Mouse (Mus musculus): ENCODE measurements around the gene Shisa5. TPM values are rescaled to one million over a fixed set of nuclear protein-coding genes. Genes with fewer than 3 reads are reported as not detected.

Gene Shisa5
- total RNA-seq, 1 experiment: 44.0 TPM

- H3K9ac ChIP-seq (ENCODE audit: insufficient read depth, low read depth, low read length, poor library complexity, severe bottlenecking): no peak overlapping the region
- no peaks in the 10 kb centered on the region for H3K36me3 ChIP-seq (ENCODE audit: control insufficient read depth, insufficient read depth, low read length, poor library complexity, severe bottlenecking)
- TF ChIP-seq CHD2 (IDR thresholded peaks at IDR 0.05; ENCODE audit: low read depth, low read length) (no peak), HCFC1 (IDR thresholded peaks at IDR 0.05; ENCODE audit: borderline replicate concordance, insufficient read depth, low read length) (no peak), ZC3H11A (IDR thresholded peaks at IDR 0.05; ENCODE audit: borderline replicate concordance, low read depth, low read length) (no peak), MAFK (IDR thresholded peaks at IDR 0.05; ENCODE audit: insufficient read depth, low read depth, low read length) (no peak), ZNF384 (IDR thresholded peaks at IDR 0.05; ENCODE audit: low read depth, low read length) (no peak)
- no peak overlapping the region for H3K27ac ChIP-seq (ENCODE audit: insufficient read depth, low read depth, low read length, poor library complexity, severe bottlenecking)
- DNase-seq (ENCODE audit: low read depth, low spot score): no peak
- H3K9me3 ChIP-seq (ENCODE audit: control insufficient read depth, insufficient read depth, low read depth, low read length): no peaks in the 10 kb centered on the region
- H3K4me1 ChIP-seq (ENCODE audit: control insufficient read depth in 2 of 2, insufficient read depth in 2 of 2, low read length in 2 of 2, poor library complexity in 1 of 2): peaks cover 0 to 4% of the 10 kb centered on the region in 2 experiments; a peak in 2 of 4 replicates
- in situ Hi-C loops (cut with MboI; ENCODE audit: low sequenced_read_pairs in 2 of 2, unreplicated experiment in 2 of 2): no loop called here
- H3K4me3 ChIP-seq (ENCODE audit: insufficient read depth in 1 of 2, low read depth in 1 of 2, low read length in 2 of 2, poor library complexity in 1 of 2, severe bottlenecking in 1 of 2): no peak overlapping the region
Measured at GRCm38 (mm10) chr9:108999167-108999526, 39.2 kb upstream of the Shisa5 start.

- Histone ChIP-seq H3K4me3 (ENCODE audit: insufficient read depth in 1 of 2, low read depth in 1 of 2, low read length in 2 of 2, poor library complexity in 1 of 2, severe bottlenecking in 1 of 2) (no peak overlapping the region), H3K36me3 (ENCODE audit: control insufficient read depth, insufficient read depth, low read length, poor library complexity, severe bottlenecking) (no peaks in the 10 kb centered on the region), H3K4me1 (ENCODE audit: control insufficient read depth in 2 of 2, insufficient read depth in 2 of 2, low read length in 2 of 2, poor library complexity in 1 of 2) (peaks cover 0 to 6% of the 10 kb centered on the region in 2 experiments; a peak in 2 of 4 replicates), H3K9me3 (ENCODE audit: control insufficient read depth, insufficient read depth, low read depth, low read length) (no peaks in the 10 kb centered on the region), H3K27ac (ENCODE audit: insufficient read depth, low read depth, low read length, poor library complexity, severe bottlenecking) (no peak overlapping the region), H3K9ac (ENCODE audit: insufficient read depth, low read depth, low read length, poor library complexity, severe bottlenecking) (no peak overlapping the region)
- in situ Hi-C loops (cut with MboI; ENCODE audit: low sequenced_read_pairs in 2 of 2, unreplicated experiment in 2 of 2): loop anchor here in 1 of 2 experiments (10.0 kb wide), 1 partner anchor 124 kb away; no protein-coding TSS in a partner anchor
- TF ChIP-seq ZC3H11A (IDR thresholded peaks at IDR 0.05; ENCODE audit: borderline replicate concordance, low read depth, low read length): peak; percentile 85
- no peak for TF ChIP-seq ZNF384 (IDR thresholded peaks at IDR 0.05; ENCODE audit: low read depth, low read length)
- no peak for TF ChIP-seq HCFC1 (IDR thresholded peaks at IDR 0.05; ENCODE audit: borderline replicate concordance, insufficient read depth, low read length)
- peak; percentile 56 for DNase-seq (ENCODE audit: low read depth, low spot score)
Measured at GRCm38 (mm10) chr9:109000726-109001125, 37.6 kb upstream of the Shisa5 start.

DNA sequence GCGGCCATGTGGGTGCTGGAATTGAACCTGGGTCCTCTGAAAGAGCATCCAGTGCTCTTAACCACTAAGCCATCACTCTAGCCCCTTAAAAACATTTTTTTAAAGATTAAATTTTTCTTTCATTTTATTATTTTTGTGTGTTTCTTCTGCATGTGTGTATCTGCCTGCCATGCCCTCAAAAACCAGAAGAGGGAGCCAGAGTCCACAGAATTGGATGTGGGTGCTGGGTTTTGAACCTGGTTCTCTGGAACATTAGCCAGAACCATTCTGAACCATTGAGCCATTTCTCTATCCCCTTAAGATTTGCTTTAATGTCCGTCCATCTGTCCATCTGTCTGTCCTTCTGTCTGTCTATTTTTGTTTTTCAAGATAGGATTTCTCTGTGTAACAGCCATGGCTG is 35.2 kb upstream of the Shisa5 start:
- no peaks in the 10 kb centered on the region for H3K36me3 ChIP-seq (ENCODE audit: control insufficient read depth, insufficient read depth, low read length, poor library complexity, severe bottlenecking)
- in situ Hi-C loops (cut with MboI; ENCODE audit: low sequenced_read_pairs in 2 of 2, unreplicated experiment in 2 of 2): loop anchor here in 1 of 2 experiments (10.0 kb wide), 1 partner anchor 122 kb away; no protein-coding TSS in a partner anchor
- H3K27ac ChIP-seq (ENCODE audit: insufficient read depth, low read depth, low read length, poor library complexity, severe bottlenecking): no peak overlapping the region
- TF ChIP-seq CHD2 (IDR thresholded peaks at IDR 0.05; ENCODE audit: low read depth, low read length): no peak
- TF ChIP-seq MAFK (IDR thresholded peaks at IDR 0.05; ENCODE audit: insufficient read depth, low read depth, low read length): no peak
- TF ChIP-seq ZNF384 (IDR thresholded peaks at IDR 0.05; ENCODE audit: low read depth, low read length): no peak
- no peak for TF ChIP-seq HCFC1 (IDR thresholded peaks at IDR 0.05; ENCODE audit: borderline replicate concordance, insufficient read depth, low read length)
- TF ChIP-seq ZC3H11A (IDR thresholded peaks at IDR 0.05; ENCODE audit: borderline replicate concordance, low read depth, low read length): peak; percentile 80
- H3K4me3 ChIP-seq (ENCODE audit: insufficient read depth in 1 of 2, low read depth in 1 of 2, low read length in 2 of 2, poor library complexity in 1 of 2, severe bottlenecking in 1 of 2): no peak overlapping the region
- no peak for DNase-seq (ENCODE audit: low read depth, low spot score)
- H3K9ac ChIP-seq (ENCODE audit: insufficient read depth, low read depth, low read length, poor library complexity, severe bottlenecking): no peak overlapping the region
- no peaks in the 10 kb centered on the region for H3K9me3 ChIP-seq (ENCODE audit: control insufficient read depth, insufficient read depth, low read depth, low read length)
- H3K4me1 ChIP-seq (ENCODE audit: control insufficient read depth in 2 of 2, insufficient read depth in 2 of 2, low read length in 2 of 2, poor library complexity in 1 of 2): peaks cover 0 to 8% of the 10 kb centered on the region in 2 experiments; a peak in 2 of 4 replicates

- no peak for DNase-seq (ENCODE audit: low read depth, low spot score)
- Histone ChIP-seq H3K9me3 (ENCODE audit: control insufficient read depth, insufficient read depth, low read depth, low read length) (no peaks in the 10 kb centered on the region), H3K4me1 (ENCODE audit: control insufficient read depth in 2 of 2, insufficient read depth in 2 of 2, low read length in 2 of 2, poor library complexity in 1 of 2) (peaks cover 0 to 4% of the 10 kb centered on the region in 2 experiments; a peak in 1 of 4 replicates), H3K27ac (ENCODE audit: insufficient read depth, low read depth, low read length, poor library complexity, severe bottlenecking) (no peak overlapping the region), H3K36me3 (ENCODE audit: control insufficient read depth, insufficient read depth, low read length, poor library complexity, severe bottlenecking) (no peaks in the 10 kb centered on the region), H3K9ac (ENCODE audit: insufficient read depth, low read depth, low read length, poor library complexity, severe bottlenecking) (no peak overlapping the region), H3K4me3 (ENCODE audit: insufficient read depth in 1 of 2, low read depth in 1 of 2, low read length in 2 of 2, poor library complexity in 1 of 2, severe bottlenecking in 1 of 2) (no peak overlapping the region)
- TF ChIP-seq MAFK (IDR thresholded peaks at IDR 0.05; ENCODE audit: insufficient read depth, low read depth, low read length) (no peak), CHD2 (IDR thresholded peaks at IDR 0.05; ENCODE audit: low read depth, low read length) (no peak), HCFC1 (IDR thresholded peaks at IDR 0.05; ENCODE audit: borderline replicate concordance, insufficient read depth, low read length) (no peak), ZNF384 (IDR thresholded peaks at IDR 0.05; ENCODE audit: low read depth, low read length) (no peak), ZC3H11A (IDR thresholded peaks at IDR 0.05; ENCODE audit: borderline replicate concordance, low read depth, low read length) (no peak)
- in situ Hi-C loops (cut with MboI; ENCODE audit: low sequenced_read_pairs in 2 of 2, unreplicated experiment in 2 of 2): loop anchor here in 1 of 2 experiments (10.0 kb wide), 1 partner anchor 118 kb away; no protein-coding TSS in a partner anchor
Measured at GRCm38 (mm10) chr9:109007025-109007780, 31.2 kb upstream of the Shisa5 start.

Data from ES-E14 (cell line).